Mouse (Mus musculus): ENCODE data around the gene Asic2. TPM values are rescaled to one million over a fixed set of nuclear protein-coding genes. Genes with fewer than 3 reads are reported as not detected.

Gene Asic2
- polyA plus RNA-seq, 1 experiment from 2014 or later, result 8.7 TPM

GRCm38 (mm10) chr11:81132669-81133068, 835.6 kb downstream of the Asic2 start:
- ATAC-seq, result no peak
- 98% methylated on average over 7 of the region's 7 CpGs for WGBS
- Histone ChIP-seq H3K36me3 (ENCODE audit: control insufficient read depth, insufficient read depth) (no peaks in the 10 kb centered on the region), H3K4me1 (replicated peaks; ENCODE audit: control insufficient read depth, insufficient read depth, low read length) (peaks cover 5% of the 10 kb centered on the region; the same call in 1 of the 2 replicates), H3K4me3 (replicated peaks; ENCODE audit: low read length) (no peak overlapping the region), H3K9me3 (ENCODE audit: control insufficient read depth, low read length) (no peaks in the 10 kb centered on the region), H3K27me3 (replicated peaks; ENCODE audit: control insufficient read depth, insufficient read depth, low read length) (no peaks in the 10 kb centered on the region), H3K27ac (ENCODE audit: low read length) (no peak overlapping the region), H3K4me2 (ENCODE audit: low read length) (no peak overlapping the region), H3K9ac (replicated peaks; ENCODE audit: low read depth, low read length) (no peak overlapping the region)

GRCm38 (mm10) chr11:81124363-81124762, 843.9 kb downstream of the Asic2 start:
- Histone ChIP-seq H3K9ac (replicated peaks; ENCODE audit: low read depth, low read length) (no peak overlapping the region), H3K9me3 (ENCODE audit: control insufficient read depth, low read length) (no peaks in the 10 kb centered on the region), H3K36me3 (ENCODE audit: control insufficient read depth, insufficient read depth) (no peaks in the 10 kb centered on the region), H3K4me3 (replicated peaks; ENCODE audit: low read length) (no peak overlapping the region), H3K4me2 (ENCODE audit: low read length) (no peak overlapping the region), H3K4me1 (replicated peaks; ENCODE audit: control insufficient read depth, insufficient read depth, low read length) (no peaks in the 10 kb centered on the region), H3K27ac (ENCODE audit: low read length) (no peak overlapping the region), H3K27me3 (replicated peaks; ENCODE audit: control insufficient read depth, insufficient read depth, low read length) (no peaks in the 10 kb centered on the region)
- 94% methylated on average over 6 of the region's 6 CpGs for WGBS
- ATAC-seq, result no peak

GRCm38 (mm10) chr11:81120024-81120576, 848.2 kb downstream of the Asic2 start:
- 73% methylated on average over 8 of the region's 8 CpGs for WGBS
- Histone ChIP-seq H3K27ac (ENCODE audit: low read length) (no peak overlapping the region), H3K4me3 (replicated peaks; ENCODE audit: low read length) (no peak overlapping the region), H3K4me2 (ENCODE audit: low read length) (no peak overlapping the region), H3K36me3 (ENCODE audit: control insufficient read depth, insufficient read depth) (no peaks in the 10 kb centered on the region), H3K27me3 (replicated peaks; ENCODE audit: control insufficient read depth, insufficient read depth, low read length) (no peaks in the 10 kb centered on the region), H3K9me3 (ENCODE audit: control insufficient read depth, low read length) (no peaks in the 10 kb centered on the region), H3K4me1 (replicated peaks; ENCODE audit: control insufficient read depth, insufficient read depth, low read length) (no peaks in the 10 kb centered on the region), H3K9ac (replicated peaks; ENCODE audit: low read depth, low read length) (no peak overlapping the region)
- no peak for ATAC-seq

GRCm38 (mm10) chr11:81118055-81118454, 850.2 kb downstream of the Asic2 start:
- H3K36me3 ChIP-seq (ENCODE audit: control insufficient read depth, insufficient read depth), result no peaks in the 10 kb centered on the region
- no peak overlapping the region for H3K4me2 ChIP-seq (ENCODE audit: low read length)
- 46% methylated on average over 7 of the region's 7 CpGs for WGBS
- H3K9ac ChIP-seq (replicated peaks; ENCODE audit: low read depth, low read length), result no peak overlapping the region
- no peaks in the 10 kb centered on the region for H3K27me3 ChIP-seq (replicated peaks; ENCODE audit: control insufficient read depth, insufficient read depth, low read length)
- H3K4me3 ChIP-seq (replicated peaks; ENCODE audit: low read length), result no peak overlapping the region
- no peak for ATAC-seq
- H3K4me1 ChIP-seq (replicated peaks; ENCODE audit: control insufficient read depth, insufficient read depth, low read length), result no peaks in the 10 kb centered on the region
- H3K27ac ChIP-seq (ENCODE audit: low read length), result no peak overlapping the region
- no peaks in the 10 kb centered on the region for H3K9me3 ChIP-seq (ENCODE audit: control insufficient read depth, low read length)

GRCm38 (mm10) chr11:81115666-81116065, 852.6 kb downstream of the Asic2 start:
- 42% methylated on average over 9 of the region's 9 CpGs for WGBS
- Histone ChIP-seq H3K4me1 (replicated peaks; ENCODE audit: control insufficient read depth, insufficient read depth, low read length) (no peaks in the 10 kb centered on the region), H3K4me2 (ENCODE audit: low read length) (no peak overlapping the region), H3K27ac (ENCODE audit: low read length) (no peak overlapping the region), H3K4me3 (replicated peaks; ENCODE audit: low read length) (no peak overlapping the region), H3K9me3 (ENCODE audit: control insufficient read depth, low read length) (no peaks in the 10 kb centered on the region), H3K9ac (replicated peaks; ENCODE audit: low read depth, low read length) (no peak overlapping the region), H3K36me3 (ENCODE audit: control insufficient read depth, insufficient read depth) (no peaks in the 10 kb centered on the region), H3K27me3 (replicated peaks; ENCODE audit: control insufficient read depth, insufficient read depth, low read length) (no peaks in the 10 kb centered on the region)
- ATAC-seq, result no peak

GRCm38 (mm10) chr11:81111626-81112025, 856.6 kb downstream of the Asic2 start:
- H3K27me3 ChIP-seq (replicated peaks; ENCODE audit: control insufficient read depth, insufficient read depth, low read length), result no peaks in the 10 kb centered on the region
- whole genome bisulfite sequencing, result 77% methylated on average over 2 of the region's 2 CpGs
- H3K4me1 ChIP-seq (replicated peaks; ENCODE audit: control insufficient read depth, insufficient read depth, low read length), result peaks cover 4% of the 10 kb centered on the region
- H3K27ac ChIP-seq (ENCODE audit: low read length), result no peak overlapping the region
- H3K9ac ChIP-seq (replicated peaks; ENCODE audit: low read depth, low read length), result no peak overlapping the region
- H3K9me3 ChIP-seq (ENCODE audit: control insufficient read depth, low read length), result no peaks in the 10 kb centered on the region
- H3K36me3 ChIP-seq (ENCODE audit: control insufficient read depth, insufficient read depth), result no peaks in the 10 kb centered on the region
- no peak for ATAC-seq
- no peak overlapping the region for H3K4me3 ChIP-seq (replicated peaks; ENCODE audit: low read length)
- no peak overlapping the region for H3K4me2 ChIP-seq (ENCODE audit: low read length)

GRCm38 (mm10) chr11:81110049-81110448, 858.2 kb downstream of the Asic2 start:
- ATAC-seq, result no peak
- WGBS, result 53% methylated on average over 6 of the region's 6 CpGs
- Histone ChIP-seq H3K4me1 (replicated peaks; ENCODE audit: control insufficient read depth, insufficient read depth, low read length) (peaks cover 4% of the 10 kb centered on the region), H3K27me3 (replicated peaks; ENCODE audit: control insufficient read depth, insufficient read depth, low read length) (no peaks in the 10 kb centered on the region), H3K36me3 (ENCODE audit: control insufficient read depth, insufficient read depth) (no peaks in the 10 kb centered on the region), H3K9me3 (ENCODE audit: control insufficient read depth, low read length) (no peaks in the 10 kb centered on the region), H3K4me3 (replicated peaks; ENCODE audit: low read length) (no peak overlapping the region), H3K4me2 (ENCODE audit: low read length) (no peak overlapping the region), H3K27ac (ENCODE audit: low read length) (peak overlapping the region; percentile 21; the same call in 1 of the 2 replicates), H3K9ac (replicated peaks; ENCODE audit: low read depth, low read length) (no peak overlapping the region)

- Histone ChIP-seq H3K36me3 (ENCODE audit: control insufficient read depth, insufficient read depth) (no peaks in the 10 kb centered on the region), H3K9me3 (ENCODE audit: control insufficient read depth, low read length) (no peaks in the 10 kb centered on the region), H3K9ac (replicated peaks; ENCODE audit: low read depth, low read length) (no peak overlapping the region), H3K4me1 (replicated peaks; ENCODE audit: control insufficient read depth, insufficient read depth, low read length) (peaks cover 4% of the 10 kb centered on the region), H3K4me2 (ENCODE audit: low read length) (no peak overlapping the region), H3K27me3 (replicated peaks; ENCODE audit: control insufficient read depth, insufficient read depth, low read length) (no peaks in the 10 kb centered on the region), H3K27ac (ENCODE audit: low read length) (no peak overlapping the region), H3K4me3 (replicated peaks; ENCODE audit: low read length) (no peak overlapping the region)
- ATAC-seq, result no peak
- 87% methylated on average over 1 of the region's 1 CpGs for WGBS
Observed at GRCm38 (mm10) chr11:81106949-81107348, 861.3 kb downstream of the Asic2 start.

GRCm38 (mm10) chr11:81100829-81101228, 867.4 kb downstream of the Asic2 start:
- Histone ChIP-seq H3K4me1 (replicated peaks; ENCODE audit: control insufficient read depth, insufficient read depth, low read length) (no peaks in the 10 kb centered on the region), H3K4me2 (ENCODE audit: low read length) (no peak overlapping the region), H3K27me3 (replicated peaks; ENCODE audit: control insufficient read depth, insufficient read depth, low read length) (no peaks in the 10 kb centered on the region), H3K9ac (replicated peaks; ENCODE audit: low read depth, low read length) (no peak overlapping the region), H3K27ac (ENCODE audit: low read length) (no peak overlapping the region), H3K36me3 (ENCODE audit: control insufficient read depth, insufficient read depth) (no peaks in the 10 kb centered on the region), H3K4me3 (replicated peaks; ENCODE audit: low read length) (no peak overlapping the region), H3K9me3 (ENCODE audit: control insufficient read depth, low read length) (no peaks in the 10 kb centered on the region)
- ATAC-seq, result no peak
- 87% methylated on average over 6 of the region's 6 CpGs for WGBS

GRCm38 (mm10) chr11:81096011-81096410, 872.2 kb downstream of the Asic2 start:
- no peak overlapping the region for H3K4me3 ChIP-seq (replicated peaks; ENCODE audit: low read length)
- no peak overlapping the region for H3K27ac ChIP-seq (ENCODE audit: low read length)
- H3K36me3 ChIP-seq (ENCODE audit: control insufficient read depth, insufficient read depth), result no peaks in the 10 kb centered on the region
- no peak overlapping the region for H3K4me2 ChIP-seq (ENCODE audit: low read length)
- ATAC-seq, result no peak
- H3K9me3 ChIP-seq (ENCODE audit: control insufficient read depth, low read length), result no peaks in the 10 kb centered on the region
- no peaks in the 10 kb centered on the region for H3K27me3 ChIP-seq (replicated peaks; ENCODE audit: control insufficient read depth, insufficient read depth, low read length)
- 82% methylated on average over 6 of the region's 6 CpGs for WGBS
- H3K9ac ChIP-seq (replicated peaks; ENCODE audit: low read depth, low read length), result no peak overlapping the region
- no peaks in the 10 kb centered on the region for H3K4me1 ChIP-seq (replicated peaks; ENCODE audit: control insufficient read depth, insufficient read depth, low read length)
